Mouse (Mus musculus): ENCODE measurements around the gene Itpkb. TPM values are rescaled to one million over a fixed set of nuclear protein-coding genes. Genes with fewer than 3 reads are reported as not detected.
A peak's percentile ranks its signal among the peaks of the same experiment; 100 is the strongest.

Gene Itpkb
- polyA plus RNA-seq, 1 experiment from 2014 or later = 63.0 TPM

- H3K27ac ChIP-seq = no peak overlapping the region
- peaks cover 97% of the 10 kb centered on the region for H3K79me2 ChIP-seq (ENCODE audit: inconsistent target)
- 55% methylated on average over 8 of the region's 8 CpGs for WGBS (ENCODE audit: missing documents)
- H3K4me3 ChIP-seq (ENCODE audit: inconsistent target) = no peak overlapping the region
- H3K36me3 ChIP-seq (ENCODE audit: inconsistent target) = peaks cover 12% of the 10 kb centered on the region; the same call in 1 of the 2 replicates
Measured at GRCm38 (mm10) chr1:180343434-180344210, 13.3 kb downstream of the Itpkb start.

- 95% methylated on average over 5 of the region's 5 CpGs for WGBS (ENCODE audit: missing documents)
- H3K4me3 ChIP-seq (ENCODE audit: inconsistent target) = no peak overlapping the region
- H3K79me2 ChIP-seq (ENCODE audit: inconsistent target) = peaks cover 97% of the 10 kb centered on the region
- H3K36me3 ChIP-seq (ENCODE audit: inconsistent target) = peaks cover 11% of the 10 kb centered on the region; the same call in 1 of the 2 replicates
- H3K27ac ChIP-seq = no peak overlapping the region
Measured at GRCm38 (mm10) chr1:180345098-180345497, 14.8 kb downstream of the Itpkb start.

GRCm38 (mm10) chr1:180347059-180347458, 16.8 kb downstream of the Itpkb start:
- Histone ChIP-seq H3K36me3 (ENCODE audit: inconsistent target) (0 out of 2 replicates have a peak, but pooled peaks cover 11% of the 10 kb centered on the region), H3K4me3 (ENCODE audit: inconsistent target) (no peak overlapping the region)
- WGBS (ENCODE audit: missing documents) = 93% methylated on average over 4 of the region's 4 CpGs

GRCm38 (mm10) chr1:180347907-180348306, 17.6 kb downstream of the Itpkb start:
- 0 out of 2 replicates have a peak, but pooled peaks cover 11% of the 10 kb centered on the region for H3K36me3 ChIP-seq (ENCODE audit: inconsistent target)
- peaks cover 100% of the 10 kb centered on the region for H3K79me2 ChIP-seq (ENCODE audit: inconsistent target)
- WGBS (ENCODE audit: missing documents) = 91% methylated on average over 6 of the region's 6 CpGs
- no peak overlapping the region for H3K4me3 ChIP-seq (ENCODE audit: inconsistent target)
- H3K27ac ChIP-seq = no peak overlapping the region

More at GRCm38 (mm10) chr1:180347059-180347458, 16.8 kb downstream of the Itpkb start:
- peaks cover 97% of the 10 kb centered on the region for H3K79me2 ChIP-seq (ENCODE audit: inconsistent target)
- no peak overlapping the region for H3K27ac ChIP-seq

GRCm38 (mm10) chr1:180349090-180349489, 18.8 kb downstream of the Itpkb start:
- no peak overlapping the region for H3K27ac ChIP-seq
- no peak overlapping the region for H3K4me3 ChIP-seq (ENCODE audit: inconsistent target)
- 0 out of 2 replicates have a peak, but pooled peaks cover 11% of the 10 kb centered on the region for H3K36me3 ChIP-seq (ENCODE audit: inconsistent target)
- H3K79me2 ChIP-seq (ENCODE audit: inconsistent target) = peaks cover 100% of the 10 kb centered on the region

- H3K36me3 ChIP-seq (ENCODE audit: inconsistent target) = 0 out of 2 replicates have a peak, but pooled peaks cover 9% of the 10 kb centered on the region
- 95% methylated on average over 3 of the region's 3 CpGs for WGBS (ENCODE audit: missing documents)
- no peak overlapping the region for H3K4me3 ChIP-seq (ENCODE audit: inconsistent target)
- H3K79me2 ChIP-seq (ENCODE audit: inconsistent target) = peaks cover 100% of the 10 kb centered on the region
- no peak overlapping the region for H3K27ac ChIP-seq
Measured at GRCm38 (mm10) chr1:180352258-180352657, 22.0 kb downstream of the Itpkb start.

- no peak overlapping the region for H3K27ac ChIP-seq
- no peak overlapping the region for H3K4me3 ChIP-seq (ENCODE audit: inconsistent target)
- H3K36me3 ChIP-seq (ENCODE audit: inconsistent target) = no peaks in the 10 kb centered on the region
- H3K79me2 ChIP-seq (ENCODE audit: inconsistent target) = peaks cover 94% of the 10 kb centered on the region
- 88% methylated on average over 4 of the region's 4 CpGs for WGBS (ENCODE audit: missing documents)
Measured at GRCm38 (mm10) chr1:180354129-180354528, 23.8 kb downstream of the Itpkb start.

GRCm38 (mm10) chr1:180354976-180355730, 24.9 kb downstream of the Itpkb start:
- Histone ChIP-seq H3K79me2 (ENCODE audit: inconsistent target) (peaks cover 94% of the 10 kb centered on the region), H3K36me3 (ENCODE audit: inconsistent target) (no peaks in the 10 kb centered on the region; the same call in 1 of the 2 replicates), H3K27ac (no peak overlapping the region), H3K4me3 (ENCODE audit: inconsistent target) (no peak overlapping the region)
- 90% methylated on average over 12 of the region's 13 CpGs for WGBS (ENCODE audit: missing documents)

GRCm38 (mm10) chr1:180356176-180356575, 25.9 kb downstream of the Itpkb start:
- WGBS (ENCODE audit: missing documents) = 67% methylated on average over 4 of the region's 4 CpGs
- Histone ChIP-seq H3K27ac (no peak overlapping the region), H3K36me3 (ENCODE audit: inconsistent target) (peaks cover 4% of the 10 kb centered on the region; the same call in 1 of the 2 replicates), H3K4me3 (ENCODE audit: inconsistent target) (no peak overlapping the region), H3K79me2 (ENCODE audit: inconsistent target) (peaks cover 94% of the 10 kb centered on the region)

GRCm38 (mm10) chr1:180356857-180357256, 26.6 kb downstream of the Itpkb start:
- Histone ChIP-seq H3K79me2 (ENCODE audit: inconsistent target) (peaks cover 94% of the 10 kb centered on the region), H3K36me3 (ENCODE audit: inconsistent target) (peaks cover 7% of the 10 kb centered on the region; the same call in 1 of the 2 replicates), H3K27ac (peak overlapping the region; percentile 76), H3K4me3 (ENCODE audit: inconsistent target) (no peak overlapping the region)
- WGBS (ENCODE audit: missing documents) = 77% methylated on average over 4 of the region's 6 CpGs

GRCm38 (mm10) chr1:180357893-180358331, 27.6 kb downstream of the Itpkb start:
- H3K4me3 ChIP-seq (ENCODE audit: inconsistent target) = no peak overlapping the region
- peaks cover 7% of the 10 kb centered on the region; the same call in 1 of the 2 replicates for H3K36me3 ChIP-seq (ENCODE audit: inconsistent target)
- peaks cover 94% of the 10 kb centered on the region for H3K79me2 ChIP-seq (ENCODE audit: inconsistent target)
- peak overlapping the region; percentile 76 for H3K27ac ChIP-seq
- WGBS (ENCODE audit: missing documents) = 55% methylated on average over 7 of the region's 7 CpGs

GRCm38 (mm10) chr1:180358466-180358865, 28.2 kb downstream of the Itpkb start:
- H3K36me3 ChIP-seq (ENCODE audit: inconsistent target) = peaks cover 7% of the 10 kb centered on the region; the same call in 1 of the 2 replicates
- peak overlapping the region; percentile 76 for H3K27ac ChIP-seq
- H3K4me3 ChIP-seq (ENCODE audit: inconsistent target) = no peak overlapping the region
- peaks cover 94% of the 10 kb centered on the region for H3K79me2 ChIP-seq (ENCODE audit: inconsistent target)
- 88% methylated on average over 6 of the region's 9 CpGs for WGBS (ENCODE audit: missing documents)

GRCm38 (mm10) chr1:180359311-180359710, 29.0 kb downstream of the Itpkb start:
- Histone ChIP-seq H3K27ac (no peak overlapping the region), H3K4me3 (ENCODE audit: inconsistent target) (no peak overlapping the region), H3K79me2 (ENCODE audit: inconsistent target) (peaks cover 94% of the 10 kb centered on the region), H3K36me3 (ENCODE audit: inconsistent target) (peaks cover 7% of the 10 kb centered on the region; the same call in 1 of the 2 replicates)
- 94% methylated on average over 5 of the region's 5 CpGs for WGBS (ENCODE audit: missing documents)

GRCm38 (mm10) chr1:180362176-180362575, 31.9 kb downstream of the Itpkb start:
- Histone ChIP-seq H3K36me3 (ENCODE audit: inconsistent target) (peaks cover 7% of the 10 kb centered on the region; the same call in 1 of the 2 replicates), H3K4me3 (ENCODE audit: inconsistent target) (no peak overlapping the region), H3K27ac (no peak overlapping the region), H3K79me2 (ENCODE audit: inconsistent target) (peaks cover 90% of the 10 kb centered on the region)
- 97% methylated on average over 4 of the region's 4 CpGs for WGBS (ENCODE audit: missing documents)
